Mouse (Mus musculus) kidney, postnatal 10 days (tissue): ENCODE results near the gene Bbs12.

ENCODE experiments used
- DNase-seq: peaks from one replicate; pipeline ENCODE4 v3.0.0; 2021; ENCODE audit warnings: mixed read lengths

The Bbs12 gene

DNA sequence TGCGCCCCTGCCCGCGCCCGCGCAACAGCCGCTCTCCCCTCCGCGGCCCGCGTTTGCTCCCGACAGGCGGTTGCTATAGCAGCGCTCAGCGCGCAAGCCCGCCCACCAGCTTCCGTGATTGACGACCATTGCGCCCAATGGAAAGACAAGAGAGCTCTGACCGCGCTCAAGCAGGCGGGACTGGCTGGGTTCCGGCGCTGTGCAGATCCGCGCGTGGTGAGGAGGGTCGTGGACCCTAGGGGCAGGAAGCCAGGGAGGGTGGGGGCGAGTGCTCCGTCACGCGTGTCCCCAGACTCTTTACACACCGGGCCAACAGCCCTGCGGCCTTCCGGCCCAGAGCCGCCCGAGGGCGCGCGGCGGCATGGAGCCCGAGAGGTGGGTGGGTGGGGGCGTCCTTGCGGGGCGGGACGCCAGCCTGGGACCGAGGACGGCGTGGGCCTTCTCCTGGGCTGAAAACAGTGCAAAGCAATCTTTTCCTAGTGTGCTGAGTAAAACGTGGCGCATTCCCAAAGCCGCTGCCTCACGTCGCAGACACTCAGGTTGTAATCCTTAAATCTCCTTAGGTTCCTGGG is at the start of gene Bbs12, which contains the start of gene Cetn4:
TSS of gene Bbs12 (plus strand) at position 185 of the 572 bp plus-strand sequence.
TSS of gene Cetn4 (minus strand) at position 339 of the 572 bp plus-strand sequence.
- DNase-seq: peak; percentile 98

DNA sequence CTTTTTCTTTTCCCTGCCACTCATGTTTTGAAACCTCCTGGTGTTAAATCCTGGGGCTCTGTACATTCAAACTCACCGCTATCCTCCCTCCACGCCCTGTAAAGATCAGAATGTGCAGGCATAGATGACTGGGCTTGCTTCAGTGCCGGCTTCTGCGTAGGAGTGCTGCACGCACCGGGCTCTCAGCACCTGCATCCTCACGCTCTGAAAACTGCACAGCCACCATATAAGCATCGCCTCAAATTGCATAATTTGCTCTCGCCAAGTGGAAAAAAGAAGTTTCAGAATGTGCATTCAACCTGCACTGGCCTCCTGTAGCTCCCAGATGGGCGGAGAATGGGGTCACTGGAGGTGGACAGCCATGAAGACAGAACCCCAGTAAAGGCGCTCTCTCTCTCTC is 44.0 kb upstream of the Bbs12 start:
- DNase-seq: no peak

DNA sequence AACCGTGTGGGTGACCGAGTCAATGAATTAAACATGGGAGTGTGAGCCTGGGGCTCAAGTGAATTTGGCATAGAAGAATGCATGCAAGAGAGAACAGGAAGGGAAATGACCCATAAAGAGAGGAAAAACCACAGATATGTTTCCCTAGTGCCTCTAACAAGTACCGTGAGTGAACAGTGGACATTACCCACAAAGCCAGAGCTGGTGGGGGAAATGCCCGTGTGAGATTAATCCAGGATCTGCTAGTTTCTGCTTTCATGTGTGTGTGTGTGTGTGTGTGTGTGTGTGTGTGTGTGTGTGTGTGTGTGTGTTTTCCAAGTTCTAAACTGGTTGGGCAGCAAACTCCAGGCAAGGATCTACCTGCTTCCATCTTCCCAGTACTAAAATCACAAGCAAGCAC is 42.4 kb upstream of the Bbs12 start:
- no peak for DNase-seq

DNA sequence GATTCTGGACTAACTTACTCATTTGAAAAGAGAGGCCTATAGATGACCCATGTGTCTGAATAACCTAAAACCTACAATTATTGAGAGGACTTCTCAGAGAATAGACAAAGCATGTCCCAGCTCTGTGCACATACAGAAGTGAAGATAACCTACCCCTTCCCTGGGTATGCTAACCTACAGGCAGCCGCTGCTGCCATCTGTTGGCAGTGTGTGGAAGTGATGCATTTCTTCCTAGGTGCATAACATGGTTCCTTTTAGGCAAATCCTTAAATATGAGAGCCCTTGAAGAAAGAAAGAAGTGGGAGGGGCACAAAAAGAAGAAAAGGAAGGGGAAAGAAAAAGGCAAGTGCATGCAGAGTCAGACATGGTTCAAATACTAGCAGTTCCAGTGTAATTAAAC is 41.1 kb upstream of the Bbs12 start:
- peak; percentile 76 for DNase-seq

DNA sequence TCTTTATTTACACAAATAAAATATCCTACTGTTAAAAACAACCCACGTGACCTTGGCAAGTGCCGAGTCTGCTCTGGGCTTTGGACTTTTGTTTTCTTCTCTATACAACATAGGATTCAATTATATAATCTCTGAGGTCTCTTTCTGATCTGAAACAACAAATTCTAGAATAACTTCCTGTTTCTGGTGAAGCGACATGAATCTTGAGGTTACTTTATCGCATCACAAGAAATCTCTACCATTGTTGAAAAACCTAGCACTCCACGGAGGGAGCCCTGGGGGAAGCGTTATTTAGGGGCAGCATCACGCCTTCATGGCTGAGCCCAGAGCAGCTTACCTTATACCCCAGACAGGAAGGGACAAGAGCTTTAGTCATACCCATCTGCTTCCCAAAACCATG is 39.3 kb upstream of the Bbs12 start:
- DNase-seq: no peak

DNA sequence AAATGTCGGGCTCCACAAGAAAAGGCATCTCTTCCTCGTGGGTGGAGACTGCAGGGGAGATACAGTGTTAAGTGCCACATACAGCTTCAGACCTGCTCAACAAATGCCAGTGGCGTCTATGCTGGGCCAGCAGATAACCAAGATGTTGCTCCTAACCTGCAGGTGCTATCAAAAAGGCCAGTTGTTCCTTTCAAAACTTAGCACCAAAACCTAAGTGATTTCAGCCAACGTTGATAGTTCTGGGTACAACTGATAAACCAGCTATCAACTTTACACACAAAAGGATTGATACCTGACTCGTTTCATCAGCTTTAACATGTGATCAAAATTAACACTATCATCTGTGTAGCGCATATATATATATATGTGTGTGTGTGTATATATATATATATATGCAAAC is 37.7 kb upstream of the Bbs12 start:
- DNase-seq: no peak

DNA sequence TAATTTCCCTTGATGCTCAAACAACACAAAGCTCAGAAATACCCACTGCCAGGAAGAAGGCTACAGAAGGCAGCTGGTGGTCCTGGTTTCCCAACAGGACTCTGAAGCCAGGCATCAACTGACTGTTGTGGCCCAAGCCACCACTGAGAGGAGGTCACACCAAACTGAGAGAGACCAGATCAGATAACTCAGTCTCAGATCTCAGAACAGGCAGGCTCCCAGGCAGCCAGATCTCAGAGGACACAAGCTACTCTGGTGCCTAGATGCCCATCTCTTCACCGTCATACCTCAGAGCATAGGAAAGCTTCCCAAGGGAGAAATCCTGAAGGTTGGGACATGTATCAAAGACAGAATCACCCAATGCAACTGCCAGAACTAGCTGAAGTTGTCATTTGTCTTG is 32.1 kb upstream of the Bbs12 start:
- DNase-seq: no peak

DNA sequence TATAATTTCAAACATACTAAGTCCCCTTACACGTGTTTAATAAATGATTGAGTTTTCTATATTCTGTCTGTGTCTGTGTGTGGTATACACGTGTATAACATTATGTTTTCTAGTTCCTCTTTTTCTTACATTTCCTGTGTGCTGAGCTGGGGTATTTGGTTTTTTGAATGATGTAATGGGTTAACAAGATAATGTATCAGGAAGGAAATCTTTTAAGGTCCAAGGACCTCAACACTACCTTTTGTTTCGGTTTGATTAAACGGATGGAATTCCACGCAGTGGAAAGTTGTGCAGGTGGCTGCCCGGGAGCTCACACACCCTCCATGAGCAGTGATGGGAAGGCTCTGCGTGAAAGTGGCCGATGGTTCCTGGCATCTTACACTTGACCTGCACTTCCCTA is 31.5 kb upstream of the Bbs12 start:
- DNase-seq: no peak

DNA sequence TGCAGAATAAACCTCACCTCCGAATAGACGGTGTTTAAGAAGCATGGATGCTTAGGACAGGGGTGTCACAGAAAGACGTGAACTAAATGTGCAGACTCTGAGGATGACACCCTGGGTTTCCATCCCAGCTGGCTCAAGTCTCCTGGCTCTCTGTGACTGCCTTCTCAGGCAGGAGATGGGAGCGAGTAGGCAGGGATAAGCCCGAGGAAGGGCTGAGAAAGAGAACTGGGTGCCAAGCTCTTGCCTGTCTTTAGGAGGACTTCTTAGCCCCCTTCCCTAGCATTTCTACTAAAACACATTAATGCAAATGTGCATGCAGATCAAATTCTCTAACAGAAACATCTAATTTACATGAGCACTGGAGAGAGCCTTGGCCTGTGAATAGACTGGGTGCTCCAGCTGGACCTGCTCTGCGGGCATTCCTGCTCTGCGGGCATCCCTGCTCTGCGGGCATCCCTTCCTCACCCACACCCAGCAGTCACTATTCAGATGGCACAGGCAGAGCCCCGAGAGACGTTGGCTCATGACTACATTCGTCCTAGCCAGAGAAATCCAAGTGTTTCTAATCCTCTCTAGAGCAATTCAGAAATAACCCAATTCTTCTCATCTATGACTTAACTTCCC is 29.9 kb upstream of the Bbs12 start:
- DNase-seq: no peak

DNA sequence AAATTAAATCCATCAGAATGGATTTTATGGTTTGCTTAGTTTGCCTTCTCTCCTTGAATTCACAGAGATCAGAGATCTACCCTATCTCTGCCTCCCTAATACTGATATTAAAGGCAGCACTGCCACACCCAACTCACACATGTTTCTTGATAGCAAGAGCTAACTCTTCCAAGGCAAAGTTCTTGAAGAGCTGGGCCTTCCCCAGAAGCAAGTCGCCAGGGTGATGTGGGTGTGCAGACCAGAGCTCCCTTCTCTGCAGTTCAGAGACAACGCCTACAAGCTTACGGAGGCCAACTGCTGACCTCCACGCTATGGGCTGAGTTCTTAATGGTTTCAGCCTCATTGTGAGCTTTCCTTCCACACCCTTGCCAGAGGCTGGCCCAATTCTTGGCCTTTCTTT is 29.1 kb upstream of the Bbs12 start:
- no peak for DNase-seq

DNA sequence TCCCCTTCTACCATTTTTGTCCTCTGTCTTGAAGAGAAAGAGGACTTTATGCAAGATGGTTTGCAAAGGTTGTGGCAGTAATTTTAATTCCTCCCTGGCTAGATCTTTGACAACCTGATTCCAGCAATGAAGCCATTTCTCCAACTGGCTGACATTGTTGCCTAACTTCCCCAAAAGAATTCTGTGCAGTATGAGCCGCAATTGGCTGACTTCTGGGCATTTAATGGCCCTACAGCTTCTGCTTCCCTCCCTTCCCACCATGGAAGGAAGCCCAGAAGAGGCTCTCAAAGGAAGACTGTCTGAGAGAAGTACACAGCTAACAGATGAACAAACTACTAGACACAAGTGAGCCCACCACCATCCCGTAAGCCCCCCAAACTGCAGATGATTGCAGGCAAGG is 23.1 kb upstream of the Bbs12 start:
- no peak for DNase-seq

DNA sequence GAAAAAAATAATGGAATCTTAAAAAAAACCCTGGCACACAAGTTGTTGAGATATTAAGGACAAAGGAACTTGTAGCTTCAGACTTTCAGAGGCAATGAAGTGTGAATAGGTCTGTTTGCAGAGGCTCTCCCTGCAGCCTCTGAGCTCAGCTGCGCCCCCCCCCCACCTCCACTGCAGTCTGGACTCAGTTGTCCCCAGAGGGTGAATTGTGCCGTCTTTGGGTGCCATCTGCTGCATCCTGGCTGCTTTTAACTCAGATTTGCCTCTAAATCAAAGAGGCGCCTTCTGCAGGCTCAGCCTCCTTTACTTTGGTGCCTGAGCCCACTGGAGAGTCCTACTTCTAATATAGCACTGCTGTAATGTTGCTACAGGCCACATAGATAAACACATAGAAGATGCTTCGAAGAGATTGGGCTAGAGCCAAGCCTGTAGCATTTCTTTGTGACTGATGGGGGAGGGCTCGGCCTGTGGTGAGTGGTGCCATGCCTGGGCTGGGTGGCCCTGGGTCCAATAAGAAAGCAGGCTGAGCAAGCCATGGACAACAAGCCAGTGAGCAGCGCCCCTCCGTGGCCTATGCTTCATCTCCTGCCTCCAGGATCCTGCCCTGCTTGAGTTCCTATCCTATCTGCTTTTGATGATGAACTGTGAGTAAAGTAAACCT is 21.3 kb upstream of the Bbs12 start:
- no peak for DNase-seq

DNA sequence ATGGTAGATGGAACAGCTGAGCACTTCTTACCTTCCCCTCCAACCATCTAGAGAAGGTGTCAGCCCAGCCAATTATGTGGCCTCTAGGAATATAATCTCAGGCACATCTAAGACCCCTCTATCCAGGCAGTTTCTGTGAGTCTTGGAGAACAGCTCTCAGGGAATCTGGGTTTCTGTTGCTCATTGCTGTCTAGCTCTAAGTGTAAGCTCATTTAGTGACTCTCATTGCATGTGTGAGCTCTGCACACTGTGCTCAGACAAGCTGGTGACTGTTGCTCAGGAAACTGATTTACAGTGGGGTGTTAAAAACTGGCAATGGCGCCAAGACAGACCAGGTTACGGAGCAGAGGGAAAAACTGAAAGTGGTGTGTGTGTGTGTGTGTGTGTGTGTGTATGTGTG is 20.4 kb upstream of the Bbs12 start:
- DNase-seq: no peak

DNA sequence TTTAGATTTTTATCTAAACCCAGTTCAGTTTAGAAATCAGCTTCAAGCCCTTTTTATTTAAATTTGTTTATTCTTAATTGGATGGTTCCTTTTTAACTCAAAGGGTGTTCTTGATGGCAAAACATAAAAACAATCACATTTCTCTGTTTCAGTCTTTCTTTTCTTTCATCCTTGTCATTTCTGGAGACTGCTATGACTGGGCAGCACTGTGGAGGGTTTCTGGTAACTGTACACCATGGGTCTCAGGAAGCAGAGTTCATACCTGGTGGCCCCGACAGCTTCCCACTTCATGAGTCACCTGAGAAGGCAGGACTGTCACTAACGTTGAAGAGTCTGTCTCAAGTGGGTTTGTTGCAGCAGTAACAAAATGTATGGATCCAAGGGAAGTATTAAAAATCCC is 19.7 kb upstream of the Bbs12 start:
- DNase-seq: no peak

DNA sequence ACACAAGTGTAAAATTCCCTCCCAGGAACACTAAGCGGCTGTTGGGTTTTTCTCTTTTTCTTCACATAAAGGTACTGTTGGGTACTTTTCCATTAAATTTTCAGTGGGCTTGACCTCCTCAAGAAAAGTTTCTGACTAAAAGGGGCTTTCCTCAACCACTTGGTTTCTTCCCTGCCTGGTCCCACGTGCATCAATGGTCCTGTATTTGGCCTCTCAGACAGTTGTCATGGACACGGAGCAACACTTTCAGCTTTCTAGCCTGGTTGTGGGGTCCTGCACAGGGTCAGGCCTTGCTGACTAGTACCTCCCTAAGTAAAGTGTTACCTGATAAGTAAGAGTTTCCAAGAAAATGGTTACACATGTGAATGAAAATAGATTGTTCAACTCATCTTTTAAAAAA is 12.9 kb upstream of the Bbs12 start:
- no peak for DNase-seq

DNA sequence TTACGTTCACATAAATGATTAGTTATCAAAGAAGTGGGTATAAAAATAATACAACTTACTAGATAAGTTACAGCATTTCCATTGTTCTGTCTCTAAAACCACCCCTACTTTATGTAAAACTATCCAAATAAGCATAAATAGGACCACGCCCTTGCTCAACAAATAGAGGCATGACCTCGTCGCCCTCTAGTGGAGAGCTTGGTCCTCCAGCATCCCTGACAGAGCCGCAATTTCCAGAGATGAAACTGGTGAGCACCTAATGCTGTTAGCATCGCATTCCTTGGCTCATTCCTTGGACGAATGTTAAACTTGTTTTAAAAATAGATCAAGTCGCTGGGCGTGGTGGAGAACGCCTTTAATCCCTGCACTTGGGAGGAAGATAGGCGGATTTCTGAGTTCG is 9.7 kb upstream of the Bbs12 start:
- peak; percentile 59 for DNase-seq

DNA sequence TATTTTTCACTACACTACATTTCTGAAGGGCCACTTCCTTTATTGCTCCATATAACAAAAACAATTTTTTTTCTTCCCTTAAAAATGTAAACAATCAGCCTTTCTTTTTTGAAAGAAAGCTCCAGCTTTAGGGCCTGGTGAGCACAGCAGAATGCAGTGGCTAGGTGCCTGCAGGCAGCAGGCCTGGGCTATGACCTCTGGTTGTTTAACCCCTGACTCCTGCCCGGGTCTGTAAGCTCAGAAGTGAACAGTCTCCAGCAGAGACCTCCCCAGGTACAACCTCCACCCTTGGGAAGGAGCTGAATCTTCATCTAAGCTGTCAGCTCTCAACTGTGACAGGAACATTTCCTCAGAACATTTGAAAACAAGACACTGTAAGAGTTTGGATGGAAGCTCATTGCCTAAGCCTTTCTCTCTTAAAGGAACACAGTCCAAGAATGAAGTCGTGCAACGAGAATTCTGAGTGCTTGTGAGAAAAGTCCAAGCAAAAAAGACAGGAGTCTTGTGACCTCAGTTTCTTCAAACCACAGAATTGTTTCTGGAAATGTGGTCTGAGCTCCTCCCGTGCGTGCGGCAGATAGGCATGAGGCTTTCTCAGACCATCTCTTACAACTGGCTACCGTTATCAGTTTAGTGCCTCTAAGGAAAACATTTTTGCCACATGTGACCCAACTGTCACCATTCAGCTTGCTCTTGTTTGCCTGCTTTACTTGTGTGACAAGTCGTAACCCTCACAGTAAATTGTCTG is 8.8 kb upstream of the Bbs12 start:
- DNase-seq: no peak

DNA sequence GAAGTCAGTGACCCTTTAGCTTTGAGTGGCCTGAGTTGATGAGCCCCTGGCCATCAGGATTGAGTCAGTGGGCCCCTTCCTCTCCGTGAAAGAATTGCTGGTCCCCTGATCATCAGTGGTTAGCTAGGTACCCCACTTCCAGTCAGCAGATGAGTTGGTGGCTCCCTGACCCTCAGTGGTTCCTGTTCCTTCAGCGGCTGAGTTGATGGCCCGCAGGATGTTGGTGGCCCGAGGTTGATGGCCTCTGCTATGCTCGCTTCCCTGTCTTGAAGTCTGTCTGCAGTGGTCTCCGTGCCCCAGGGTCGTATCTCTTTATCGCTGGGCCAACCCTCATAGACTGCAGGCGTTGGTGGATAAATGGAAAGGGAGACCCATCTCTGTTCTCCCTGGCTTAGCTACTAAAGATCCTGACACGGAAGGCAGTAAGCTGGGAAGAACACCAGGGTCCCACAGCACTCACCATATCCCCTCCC is 421 bp upstream of the Bbs12 start:
- no peak for DNase-seq

DNA sequence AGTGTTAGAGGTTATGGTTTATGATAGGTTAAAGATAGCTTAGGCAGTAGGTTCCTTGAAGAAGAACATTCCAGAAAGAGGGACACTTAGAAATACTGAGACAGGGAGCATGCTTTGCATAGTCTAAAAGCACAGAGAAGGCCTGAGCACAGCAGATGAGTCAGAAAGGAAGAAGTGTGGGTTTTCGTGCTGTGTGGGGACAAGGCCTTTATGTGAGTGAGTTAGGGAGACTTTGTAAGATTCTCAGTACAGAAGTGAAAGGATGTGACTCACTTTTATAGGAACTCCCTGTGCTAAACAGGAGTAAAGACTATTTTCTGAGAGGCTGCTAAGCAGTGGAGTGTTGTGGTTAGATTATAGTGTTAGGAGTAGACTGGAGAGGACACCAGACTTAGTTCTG is 1.0 kb downstream of the Bbs12 start:
- no peak for DNase-seq

DNA sequence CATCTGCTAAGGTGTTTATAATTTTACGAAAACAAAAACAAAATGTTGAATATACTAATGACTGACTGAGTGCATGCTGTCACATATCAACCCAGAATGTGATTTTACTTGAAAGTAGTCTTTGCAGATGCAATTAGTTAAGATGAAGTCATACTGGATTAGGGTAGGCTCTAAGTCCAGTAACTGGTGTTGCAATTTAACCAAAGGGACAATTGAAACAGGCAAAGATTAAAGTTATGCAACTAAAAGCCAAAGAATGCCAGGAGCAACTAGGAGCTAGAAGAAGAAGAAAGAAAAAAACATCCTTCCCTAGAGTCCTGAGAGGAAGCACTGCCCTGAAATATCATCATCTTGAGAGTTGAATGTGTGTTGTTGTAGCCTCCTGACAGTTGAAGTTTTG is 3.9 kb downstream of the Bbs12 start:
- no peak for DNase-seq

DNA sequence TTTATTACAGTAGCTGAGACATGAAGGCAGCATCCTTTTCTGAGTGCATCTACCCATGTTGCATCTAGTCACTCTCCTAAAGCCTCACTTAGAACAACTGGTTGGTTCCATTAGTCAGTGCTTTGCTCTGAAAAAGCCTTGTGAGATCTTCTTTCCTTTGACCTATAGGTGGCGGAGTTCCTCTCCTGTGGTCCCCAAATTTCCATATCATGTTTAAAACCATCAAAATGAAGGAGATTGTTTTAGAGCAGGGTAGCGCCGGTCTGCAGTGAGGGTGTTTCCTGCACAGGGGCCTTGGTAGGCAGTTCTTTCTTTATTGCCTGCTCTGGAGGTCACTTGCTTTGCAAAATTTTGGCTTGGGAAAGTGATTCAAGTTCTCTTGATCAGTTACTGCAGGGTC is 12.0 kb downstream of the Bbs12 start:
- DNase-seq: peak; percentile 16

DNA sequence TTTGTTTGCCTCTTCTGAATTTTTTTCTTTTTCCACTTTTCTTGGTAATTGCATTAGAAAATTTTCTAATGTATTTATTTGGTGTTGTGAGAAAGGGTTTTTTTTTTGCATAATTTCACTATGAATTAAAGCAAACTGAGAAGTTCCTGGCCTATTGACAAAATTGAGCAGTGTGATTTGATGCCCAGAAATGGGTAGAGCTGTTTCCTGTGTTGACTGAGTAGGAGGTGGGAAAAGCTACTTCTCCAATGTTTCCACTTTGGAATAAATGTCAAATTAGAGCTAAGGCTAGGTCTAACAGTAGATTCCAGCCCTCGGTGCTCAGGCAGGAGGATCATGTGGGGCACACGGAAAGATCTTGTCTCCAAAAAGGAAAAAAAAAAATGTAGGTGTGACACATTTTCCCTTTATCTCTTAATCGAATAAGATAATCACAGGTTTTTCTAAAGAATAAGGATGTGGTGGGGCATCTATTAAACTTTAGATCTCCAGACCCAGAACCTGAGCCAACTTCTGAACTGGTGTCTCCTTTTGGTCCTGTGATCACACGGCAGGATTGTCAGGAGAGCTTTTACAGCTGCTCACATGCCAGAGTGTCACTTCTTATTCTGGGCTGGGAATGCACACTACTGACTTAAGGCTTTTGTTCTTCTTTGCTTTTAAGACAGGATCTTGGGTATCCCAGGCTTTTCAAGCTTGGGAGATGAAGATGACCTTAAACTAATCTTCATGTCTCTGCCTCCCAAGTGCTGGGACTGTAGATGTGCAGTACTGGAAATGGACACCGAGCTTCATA is 13.2 kb downstream of the Bbs12 start:
- no peak for DNase-seq

DNA sequence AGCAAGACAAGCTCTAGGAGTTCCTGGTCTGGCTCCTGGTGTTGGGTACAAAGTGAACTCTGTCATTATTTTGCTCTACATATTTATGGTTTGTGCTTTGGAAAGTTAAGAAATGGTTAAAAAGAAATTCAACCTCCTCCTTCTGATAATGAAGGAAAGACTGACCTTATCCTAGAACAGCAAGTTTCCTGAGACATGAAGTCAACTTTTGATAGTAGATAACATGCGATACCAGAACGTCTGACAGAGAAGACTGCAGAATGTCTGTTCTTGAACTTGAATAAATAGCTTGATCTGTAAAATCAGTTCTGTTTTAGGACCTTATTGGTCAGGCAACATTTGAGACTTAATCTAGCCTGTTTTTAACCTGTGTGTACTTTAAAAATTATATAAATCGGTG is 14.3 kb downstream of the Bbs12 start:
- DNase-seq: no peak
